Mouse (Mus musculus) myocyte (in vitro differentiated cells): Measurements from ENCODE around the gene Nr1d1. TPM values are rescaled to one million over a fixed set of nuclear protein-coding genes. Genes with fewer than 3 reads are reported as not detected.

Source experiments
- H3K27me3 ChIP-seq: one replicate; pipeline ENCODE4 v1.6.1; 2011; ENCODE audit not compliant: control insufficient read depth, insufficient read depth, insufficient read length
- H3K36me3 ChIP-seq: one replicate; pipeline ENCODE4 v1.6.1; 2011; ENCODE audit not compliant: control insufficient read depth, insufficient read depth
- H3K4me2 ChIP-seq: one replicate; pipeline ENCODE4 v1.6.1; 2011; ENCODE audit warnings: low read depth, control low read depth
- H3K4me3 ChIP-seq: one replicate; pipeline ENCODE4 v1.5.1; 2011; ENCODE audit warnings: mild to moderate bottlenecking, control low read depth, moderate library complexity
- H3K79me2 ChIP-seq: one replicate; pipeline ENCODE4 v1.6.1; 2011; ENCODE audit not compliant: control insufficient read depth, insufficient read depth
- H3ac ChIP-seq: one replicate; pipeline ENCODE4 v1.6.1; 2011; ENCODE audit not compliant: control insufficient read depth, insufficient read length
- CEBPB ChIP-seq: IDR thresholded peaks from 2 replicates; pipeline ENCODE4 v1.6.1; 2011; ENCODE audit warnings: mild to moderate bottlenecking, moderate library complexity; ENCODE audit not compliant: poor library complexity, insufficient read depth, severe bottlenecking
- E2F4 ChIP-seq: IDR thresholded peaks from one replicate; pipeline ENCODE4 v1.6.1; 2011; ENCODE audit warnings: mild to moderate bottlenecking, control low read depth, moderate library complexity; ENCODE audit not compliant: insufficient read depth
- MAX ChIP-seq: IDR thresholded peaks from one replicate; pipeline ENCODE4 v1.6.1; 2011; ENCODE audit warnings: low read depth, mild to moderate bottlenecking, control low read depth
- MYOD1 ChIP-seq, 3 experiments: IDR thresholded peaks; one replicate each; pipeline ENCODE4 v1.6.1; 2011; ENCODE audit warnings: control low read depth in 2 of 3, low read depth in 2 of 3, mild to moderate bottlenecking in 2 of 3, moderate library complexity in 1 of 3; ENCODE audit not compliant: insufficient read length in 2 of 3, control insufficient read depth in 1 of 3
- MYOG ChIP-seq, 3 experiments: IDR thresholded peaks; one replicate each; pipeline ENCODE4 v1.6.1; 2011; ENCODE audit warnings: control low read depth in 2 of 3, low read depth in 2 of 3, mild to moderate bottlenecking in 2 of 3; ENCODE audit not compliant: insufficient read length in 2 of 3, control insufficient read depth in 1 of 3, insufficient read depth in 1 of 3
- POLR2A ChIP-seq: IDR thresholded peaks from one replicate; pipeline ENCODE4 v1.6.1; 2011; ENCODE audit warnings: low read depth, mild to moderate bottlenecking, control low read depth, moderate library complexity; ENCODE audit not compliant: insufficient read length
- POLR2AphosphoS2 ChIP-seq: IDR thresholded peaks from one replicate; pipeline ENCODE4 v1.6.1; 2011; ENCODE audit warnings: low read depth, control low read depth; ENCODE audit not compliant: insufficient read length
- REST ChIP-seq: IDR thresholded peaks from one replicate; pipeline ENCODE4 v1.6.1; 2011; ENCODE audit warnings: mild to moderate bottlenecking, control low read depth, moderate library complexity; ENCODE audit not compliant: insufficient read depth, insufficient read length
- TCF12 ChIP-seq: IDR thresholded peaks from one replicate; pipeline ENCODE4 v1.6.1; 2011; ENCODE audit warnings: mild to moderate bottlenecking, control low read depth; ENCODE audit not compliant: poor library complexity, insufficient read depth, severe bottlenecking
- TCF3 ChIP-seq: IDR thresholded peaks from one replicate; pipeline ENCODE4 v1.6.1; 2011; ENCODE audit warnings: low read depth, control low read depth; ENCODE audit not compliant: insufficient read length
- USF1 ChIP-seq: IDR thresholded peaks from one replicate; pipeline ENCODE4 v1.6.1; 2011; ENCODE audit warnings: low read depth, mild to moderate bottlenecking, control low read depth, moderate library complexity
- polyA plus RNA-seq: library from polyadenylated mRNA; unstranded; fragments of >200 nt; fragmentation: generic; extraction: Trizol; gene quantifications from one replicate; pipeline ENCODE4 v1.2.1, GENCODE M21; 2012; ENCODE audit warnings: missing spikeins

Nr1d1 gene
- polyA plus RNA-seq, 1 experiment = 49.1 TPM

GRCm38 (mm10) chr11:98768127-98769006 lies 6.8 kb downstream of the Nr1d1 start:
- H3K27me3 ChIP-seq = no peaks in the 10 kb centered on the region
- peaks cover 10% of the 10 kb centered on the region for H3K79me2 ChIP-seq
- no peak for TF ChIP-seq E2F4
- peak; percentile 49 for TF ChIP-seq POLR2A
- TF ChIP-seq POLR2AphosphoS2 = peak; percentile 89
- H3ac ChIP-seq = no peak overlapping the region
- H3K4me3 ChIP-seq = no peak overlapping the region
- H3K36me3 ChIP-seq = peaks cover 30% of the 10 kb centered on the region
- no peak overlapping the region for H3K4me2 ChIP-seq

- H3K27me3 ChIP-seq = no peaks in the 10 kb centered on the region
- H3K4me3 ChIP-seq = no peak overlapping the region
- H3K79me2 ChIP-seq = peaks cover 10% of the 10 kb centered on the region
- TF ChIP-seq REST (no peak), MAX (no peak), TCF12 (no peak), POLR2AphosphoS2 (no peak), MYOG (IDR thresholded peaks at IDR 0.05; ENCODE audit: control insufficient read depth in 1 of 3, insufficient read depth in 1 of 3, insufficient read length in 2 of 3, low read depth in 2 of 3) (no peak), E2F4 (no peak), MYOD1 (IDR thresholded peaks at IDR 0.05; ENCODE audit: control insufficient read depth in 1 of 3, insufficient read length in 2 of 3, low read depth in 2 of 3) (no peak), CEBPB (no peak)
- peaks cover 30% of the 10 kb centered on the region for H3K36me3 ChIP-seq
- H3ac ChIP-seq = no peak overlapping the region
- no peak overlapping the region for H3K4me2 ChIP-seq
Observed at GRCm38 (mm10) chr11:98767713-98768112, 7.4 kb downstream of the Nr1d1 start.

GRCm38 (mm10) chr11:98767276-98767675 lies 7.9 kb downstream of the Nr1d1 start:
- Histone ChIP-seq H3ac (no peak overlapping the region), H3K27me3 (no peaks in the 10 kb centered on the region), H3K36me3 (peaks cover 30% of the 10 kb centered on the region), H3K4me3 (no peak overlapping the region), H3K4me2 (no peak overlapping the region), H3K79me2 (peaks cover 10% of the 10 kb centered on the region)
- TF ChIP-seq MYOD1 (IDR thresholded peaks at IDR 0.05; ENCODE audit: control insufficient read depth in 1 of 3, insufficient read length in 2 of 3, low read depth in 2 of 3) (no peak), POLR2AphosphoS2 (peak; percentile 65)

DNA sequence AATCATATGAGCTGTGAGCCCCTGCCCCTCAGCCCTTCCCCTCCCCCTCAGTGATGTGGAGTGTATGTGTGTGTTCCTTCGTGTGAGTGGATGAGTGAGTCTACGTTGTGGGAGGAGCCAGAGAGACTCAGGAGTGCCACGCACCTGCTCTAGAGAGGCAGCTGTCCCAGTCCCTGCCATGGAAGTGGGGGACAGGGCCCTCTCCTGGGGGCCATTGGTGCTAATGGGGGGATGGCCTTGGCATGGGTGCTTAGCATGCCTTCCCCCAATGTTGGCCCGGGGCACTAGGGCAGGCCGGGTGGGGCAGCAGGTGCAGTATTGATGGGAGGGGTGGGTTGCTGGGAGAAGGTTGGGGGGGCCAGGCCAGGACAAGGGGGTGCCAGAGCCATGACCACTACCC lies 8.3 kb downstream of the Nr1d1 start:
- TF ChIP-seq USF1 (no peak), POLR2A (peak; percentile 31), MYOD1 (IDR thresholded peaks at IDR 0.05; ENCODE audit: control insufficient read depth in 1 of 3, insufficient read length in 2 of 3, low read depth in 2 of 3) (no peak), POLR2AphosphoS2 (peak; percentile 57), TCF3 (no peak), MYOG (IDR thresholded peaks at IDR 0.05; ENCODE audit: control insufficient read depth in 1 of 3, insufficient read depth in 1 of 3, insufficient read length in 2 of 3, low read depth in 2 of 3) (peak in 2 of 3 experiments; percentile 14 to 34), MAX (no peak)
- no peak overlapping the region for H3K4me3 ChIP-seq
- no peak overlapping the region for H3K4me2 ChIP-seq
- H3K79me2 ChIP-seq = peaks cover 8% of the 10 kb centered on the region
- H3K36me3 ChIP-seq = peaks cover 34% of the 10 kb centered on the region
- no peaks in the 10 kb centered on the region for H3K27me3 ChIP-seq
- no peak overlapping the region for H3ac ChIP-seq

DNA sequence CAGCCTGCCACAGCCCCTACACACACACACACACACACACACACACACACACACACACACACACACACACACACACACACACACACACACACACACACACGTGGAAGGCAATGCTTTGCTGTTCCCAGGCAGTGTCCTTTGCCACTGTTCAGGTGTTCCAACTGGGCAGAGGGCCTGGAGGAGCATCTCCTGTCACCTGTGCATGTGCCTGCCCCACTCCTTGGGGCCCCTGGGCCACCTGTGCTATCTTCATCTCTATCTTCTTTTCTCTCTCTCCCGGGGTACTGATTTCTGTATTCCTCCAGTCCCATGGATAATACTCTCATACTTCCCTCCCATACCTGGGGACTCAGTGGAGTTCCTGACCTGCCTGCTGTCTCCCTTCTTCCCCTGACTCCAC lies 8.8 kb downstream of the Nr1d1 start:
- Histone ChIP-seq H3ac (no peak overlapping the region), H3K36me3 (peaks cover 31% of the 10 kb centered on the region)
- peak; percentile 72 for TF ChIP-seq POLR2AphosphoS2
- no peak for TF ChIP-seq MYOD1 (IDR thresholded peaks at IDR 0.05; ENCODE audit: control insufficient read depth in 1 of 3, insufficient read length in 2 of 3, low read depth in 2 of 3)

More for the DNA sequence above, 8.8 kb downstream of the Nr1d1 start:
- no peak overlapping the region for H3K4me3 ChIP-seq
- H3K79me2 ChIP-seq = peaks cover 3% of the 10 kb centered on the region
- H3K4me2 ChIP-seq = no peak overlapping the region
- no peaks in the 10 kb centered on the region for H3K27me3 ChIP-seq
